Comparison of ENCODE assay signal across 7 mouse cellular contexts in genomic region chr2:152671642-152671999, GRCm38 (mm10). TPM values are rescaled to one million over a fixed set of nuclear protein-coding genes. Genes with fewer than 3 reads are reported as not detected.
DNase-seq lines count a peak whose midpoint lies in the region; ATAC-seq and TF ChIP-seq lines count a peak whose summit lies in the region.

No protein-coding gene starts in this region.

- TF ChIP-seq CTCF in E14TG2a.4 (conservative IDR thresholded peaks at IDR 0.05; ENCODE audit: low read length): peak; percentile 47; the same call in 1 of the 2 replicates
- peak; percentile 66 for TF ChIP-seq CTCF in liver, embryonic 14.5 days (IDR thresholded peaks at IDR 0.05; ENCODE audit: low read depth)

- no peak for TF ChIP-seq EP300 in liver, embryonic 14.5 days (IDR thresholded peaks at IDR 0.05; ENCODE audit: low read depth)

- 0 out of 2 replicates have a peak, but pooled peaks have one; percentile 37 for ATAC-seq in erythroid progenitor cell, adult 5-6 weeks (replicated peaks; ENCODE audit: low FRiP score, poor library complexity, severe bottlenecking)
- peak; percentile 78 for ATAC-seq in inflammation-experienced regulatory T-cells, adult 6 months
- peak; percentile 42 for ATAC-seq in liver, embryonic 14.5 days (ENCODE audit: insufficient read depth)

- H3K4me2 ChIP-seq in liver, embryonic 14.5 days (ENCODE audit: low read depth): peak overlapping the region; percentile 97

- H3K27ac ChIP-seq in liver, embryonic 14.5 days: no peak overlapping the region

- H3K27me3 ChIP-seq in E14TG2a.4 (ENCODE audit: insufficient read depth, low read length): no peaks in the 10 kb centered on the region
- no peaks in the 10 kb centered on the region for H3K27me3 ChIP-seq in liver, embryonic 14.5 days (ENCODE audit: control insufficient read depth, insufficient read depth, low read length)

- H3K9me3 ChIP-seq in E14TG2a.4 (ENCODE audit: low read length): no peaks in the 10 kb centered on the region
- H3K9me3 ChIP-seq in liver, embryonic 14.5 days (ENCODE audit: control insufficient read depth, low read length): no peaks in the 10 kb centered on the region

- WGBS in liver, embryonic 14.5 days (ENCODE audit: insufficient replicate concordance): 10% methylated on average over 5 of the region's 5 CpGs

- DNase-seq in R1 (ENCODE audit: low read depth, low spot score): peak; percentile 96
- DNase-seq in liver, embryonic 14.5 days (ENCODE audit: low read depth in 3 of 3, low spot score in 3 of 3): peak in 1 of 3 experiments; percentile 50
- DNase-seq in naive thymus-derived CD4-positive, alpha-beta T cell, adult 2 months (ENCODE audit: low read depth): peak; percentile 78
- DNase-seq in thymus, postnatal 14 days: peak; percentile 86

- H3K4me1 ChIP-seq in E14TG2a.4 (replicated peaks; ENCODE audit: low read depth, low read length): peaks cover 51% of the 10 kb centered on the region
- peaks cover 14 to 22% of the 10 kb centered on the region in 2 experiments for H3K4me1 ChIP-seq in liver, embryonic 14.5 days (replicated peaks; ENCODE audit: control insufficient read depth in 2 of 2, insufficient read depth in 2 of 2, low read length in 1 of 2)

- peak overlapping the region; percentile 99; the same call in 1 of the 2 replicates for H3K4me3 ChIP-seq in E14TG2a.4 (replicated peaks; ENCODE audit: low read length)
- peak overlapping the region in 1 of 2 experiments; percentile 91; a peak in 1 of 4 replicates for H3K4me3 ChIP-seq in liver, embryonic 14.5 days (ENCODE audit: insufficient read depth in 1 of 2, low read depth in 2 of 2, low read length in 2 of 2)

- peaks cover 54% of the 10 kb centered on the region for H3K36me3 ChIP-seq in E14TG2a.4 (ENCODE audit: insufficient read depth, low read length)
- H3K36me3 ChIP-seq in liver, embryonic 14.5 days (replicated peaks; ENCODE audit: control insufficient read depth, insufficient read depth, low read depth): peaks cover 15% of the 10 kb centered on the region

- no peak overlapping the region for H3K9ac ChIP-seq in liver, embryonic 14.5 days (replicated peaks)

RNA-seq across cellular contexts. Expression of gene H13, which starts 2.4 kb away (rescaled TPM):
- total RNA-seq in erythroid progenitor cell, adult 5-6 weeks (2015; ENCODE audit: low replicate concordance): 17.7 and 24.7 TPM in 2 replicates
- 11.6 and 13.2 TPM in 2 replicates for total RNA-seq in erythroid progenitor cell, adult 5-6 weeks (2017; ENCODE audit: low replicate concordance)
- polyA plus RNA-seq in inflammation-experienced regulatory T-cells, adult 6 months (2017; shearing (Covaris generic)): 10 to 100 TPM; 61.6 to 72.9 (median 72.1) TPM
- polyA plus RNA-seq in liver, embryonic 14.5 days (2012; rRNA removed): 24.1 and 27.4 TPM in 2 replicates
- polyA plus RNA-seq in liver, embryonic 14.5 days (2014; fragmentation: Nextera tagmentation; extraction: Ambion mirVana): 38.1 and 39.4 TPM in 2 replicates

RNA-seq across cellular contexts. Expression of gene Mcts2, which starts 15.2 kb away (rescaled TPM):
- total RNA-seq in erythroid progenitor cell, adult 5-6 weeks (2015; ENCODE audit: low replicate concordance): not detected in 2 replicates
- 1.7 TPM in 1 of 2 replicates, not detected in the other for total RNA-seq in erythroid progenitor cell, adult 5-6 weeks (2017; ENCODE audit: low replicate concordance)
- polyA plus RNA-seq in inflammation-experienced regulatory T-cells, adult 6 months (2017; shearing (Covaris generic)): 1 to 10 TPM; 2.4 to 3.7 (median 2.5) TPM
- 4.3 and 10.3 TPM in 2 replicates for polyA plus RNA-seq in liver, embryonic 14.5 days (2012; rRNA removed)
- 14.7 and 15.2 TPM in 2 replicates for polyA plus RNA-seq in liver, embryonic 14.5 days (2014; fragmentation: Nextera tagmentation; extraction: Ambion mirVana)

RNA-seq across cellular contexts. Expression of gene Rem1, which starts 44.9 kb away (rescaled TPM):
- 2.9 TPM in 1 of 2 replicates, not detected in the other for total RNA-seq in erythroid progenitor cell, adult 5-6 weeks (2015; ENCODE audit: low replicate concordance)
- not detected in 2 replicates for total RNA-seq in erythroid progenitor cell, adult 5-6 weeks (2017; ENCODE audit: low replicate concordance)
- not detected for polyA plus RNA-seq in inflammation-experienced regulatory T-cells, adult 6 months (2017; shearing (Covaris generic))
- polyA plus RNA-seq in liver, embryonic 14.5 days (2012; rRNA removed): 0.42 and 0.66 TPM in 2 replicates
- 0.52 and 0.91 TPM in 2 replicates for polyA plus RNA-seq in liver, embryonic 14.5 days (2014; fragmentation: Nextera tagmentation; extraction: Ambion mirVana)

RNA-seq across cellular contexts. Expression of gene Defb25, which starts 48.8 kb away (rescaled TPM):
- total RNA-seq in erythroid progenitor cell, adult 5-6 weeks (2015; ENCODE audit: low replicate concordance): not detected in 2 replicates
- not detected in 2 replicates for total RNA-seq in erythroid progenitor cell, adult 5-6 weeks (2017; ENCODE audit: low replicate concordance)
- polyA plus RNA-seq in inflammation-experienced regulatory T-cells, adult 6 months (2017; shearing (Covaris generic)): 1 to 10 TPM in 1 of 3 experiments, not detected in 2; 1.4 TPM
- not detected in 2 replicates for polyA plus RNA-seq in liver, embryonic 14.5 days (2012; rRNA removed)
- not detected in 2 replicates for polyA plus RNA-seq in liver, embryonic 14.5 days (2014; fragmentation: Nextera tagmentation; extraction: Ambion mirVana)
